Mouse (Mus musculus): ENCODE measurements around the gene Ppp4r4.

- TF ChIP-seq CTCF (IDR thresholded peaks at IDR 0.05; ENCODE audit: borderline replicate concordance, extremely low read depth, insufficient read depth, insufficient read length) (no peak), POLR2A (IDR thresholded peaks at IDR 0.05; ENCODE audit: borderline replicate concordance, extremely low read depth, insufficient read depth, insufficient read length, poor library complexity, severe bottlenecking) (no peak)
Observed at GRCm38 (mm10) chr12:103487276-103487675, 44.8 kb upstream of the Ppp4r4 start.
